Mouse (Mus musculus) spleen, adult 2 months (tissue): ENCODE measurements at regions not wholly inside any gene's neighbourhood (a gene's known extent, or its start where the extent isn't known, plus 50 kb on each side); places are given as distances from the start of the nearest gene placed in this dataset.
"Not testable (repeated sequence)": the region's sequence is repeated elsewhere in the genome, so short reads cannot be mapped to it uniquely, and the experiment has no call there.

Source experiments
- CTCF ChIP-seq: fragments of 200-500 bp; IDR thresholded peaks from 2 replicates; pipeline ENCODE4 v1.5.1; 2011; ENCODE audit warnings: mild to moderate bottlenecking, inconsistent platforms; ENCODE audit not compliant: insufficient read depth, insufficient read length, insufficient replicate concordance; ENCODE audit errors: extremely low read depth
- POLR2A ChIP-seq: fragments of 200-500 bp; IDR thresholded peaks from 2 replicates; pipeline ENCODE4 v1.6.1; 2011; ENCODE audit warnings: low read depth, low read length, inconsistent platforms

DNA sequence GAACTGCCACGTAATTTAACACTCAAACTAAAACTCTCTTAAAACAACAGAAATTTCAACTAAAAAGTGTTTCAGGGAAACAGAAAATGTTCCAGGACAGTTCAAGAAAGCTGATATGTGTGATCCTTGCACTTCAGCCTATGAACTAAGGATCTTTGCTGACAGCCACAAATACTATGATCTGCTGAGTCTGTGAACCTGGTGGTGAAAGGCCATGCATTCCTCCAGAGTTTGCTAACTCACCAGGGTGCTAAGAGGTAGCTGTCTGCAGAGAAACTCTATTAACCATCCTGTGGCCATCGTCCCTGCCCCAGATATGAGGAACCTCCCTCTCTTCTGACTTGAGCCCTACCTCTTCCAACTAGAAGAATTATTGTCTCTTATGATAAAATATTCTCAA lies 84.3 kb upstream of the Map9 start:
- TF ChIP-seq CTCF, POLR2A: not testable (repeated sequence)
